Mouse (Mus musculus) lung, embryonic 15.5 days (tissue): ENCODE results near the gene Gsg1. TPM values are rescaled to one million over a fixed set of nuclear protein-coding genes. Genes with fewer than 3 reads are reported as not detected.

ENCODE experiments used
- ATAC-seq: fragments of 200-750 bp; cut with Nextera tagmentation; 2 replicates; pipeline ENCODE4 v1.8.0; 2017; ENCODE audit warnings: moderate number of reproducible peaks, borderline replicate concordance; ENCODE audit not compliant: low FRiP score, low TSS enrichment; ENCODE audit errors: extremely low read depth
- H3K27ac ChIP-seq: fragments of 300-500 bp; sonication (generic); 2 replicates; pipeline ENCODE4 v1.5.1; 2015; ENCODE audit warnings: moderate library complexity, mild to moderate bottlenecking, inconsistent platforms
- H3K27me3 ChIP-seq: fragments of 300-500 bp; sonication (generic); 2 replicates; pipeline ENCODE4 v1.6.1; 2015; ENCODE audit warnings: inconsistent platforms
- H3K36me3 ChIP-seq: fragments of 300-500 bp; sonication (generic); 2 replicates; pipeline ENCODE4 v1.6.1; 2015; ENCODE audit warnings: inconsistent platforms
- H3K4me1 ChIP-seq: fragments of 300-500 bp; sonication (generic); 2 replicates; pipeline ENCODE4 v1.6.1; 2015; ENCODE audit warnings: inconsistent platforms
- H3K4me2 ChIP-seq: fragments of 300-500 bp; sonication (generic); 2 replicates; pipeline ENCODE4 v1.6.1; 2015; ENCODE audit warnings: inconsistent platforms, mild to moderate bottlenecking, moderate library complexity
- H3K4me3 ChIP-seq: fragments of 300-500 bp; sonication (generic); 2 replicates; pipeline ENCODE4 v1.5.1; 2015; ENCODE audit warnings: mild to moderate bottlenecking, inconsistent platforms
- H3K9ac ChIP-seq: fragments of 300-500 bp; sonication (generic); 2 replicates; pipeline ENCODE4 v1.6.1; 2015; ENCODE audit warnings: inconsistent platforms
- H3K9me3 ChIP-seq: fragments of 300-500 bp; sonication (generic); 2 replicates; pipeline ENCODE4 v1.6.1; 2016; ENCODE audit warnings: inconsistent platforms
- WGBS: fragments of 180-500 bp; shearing (Covaris S2); methylation state at CpG from one replicate; pipeline ENCODE4 v1.1.7; 2015; 5-methylcytosine and 5-hydroxymethylcytosine counted together
- polyA plus RNA-seq: library from polyadenylated mRNA; unstranded; fragments of >200 nt; fragmentation: Nextera tagmentation; extraction: Ambion mirVana; gene quantifications from 2 replicates; pipeline ENCODE4 v1.2.1, GENCODE M21; 2015

Gsg1 gene
- polyA plus RNA-seq, 1 experiment from 2014 or later: 6.9 TPM

DNA sequence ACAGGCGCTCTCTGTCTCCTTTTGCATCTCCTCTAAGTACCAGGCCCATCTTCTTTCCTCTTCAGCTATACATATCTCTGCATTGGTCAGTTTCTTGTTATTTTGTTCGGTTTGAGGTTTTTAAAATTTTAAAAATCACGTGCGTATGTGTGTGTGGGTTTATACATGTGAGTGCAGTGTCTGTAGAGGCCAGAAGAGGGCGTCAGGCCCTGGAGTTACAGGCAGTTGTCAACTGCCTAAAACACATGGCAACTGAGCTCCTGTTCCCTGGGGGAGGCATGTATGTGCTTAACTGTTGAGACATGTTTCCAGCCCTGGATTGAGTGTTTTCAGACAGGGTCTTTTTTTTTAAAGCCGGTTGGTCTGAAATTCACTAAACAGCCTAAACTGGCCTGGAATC is 51.5 kb downstream of the Gsg1 start:
- Histone ChIP-seq H3K27me3 (no peaks in the 10 kb centered on the region), H3K4me3 (no peak overlapping the region), H3K36me3 (no peaks in the 10 kb centered on the region), H3K27ac (no peak overlapping the region), H3K4me1 (peaks cover 16% of the 10 kb centered on the region), H3K4me2 (no peak overlapping the region), H3K9ac (no peak overlapping the region), H3K9me3 (no peaks in the 10 kb centered on the region)
- WGBS: 90% methylated on average over 6 of the region's 6 CpGs
- no peak for ATAC-seq

DNA sequence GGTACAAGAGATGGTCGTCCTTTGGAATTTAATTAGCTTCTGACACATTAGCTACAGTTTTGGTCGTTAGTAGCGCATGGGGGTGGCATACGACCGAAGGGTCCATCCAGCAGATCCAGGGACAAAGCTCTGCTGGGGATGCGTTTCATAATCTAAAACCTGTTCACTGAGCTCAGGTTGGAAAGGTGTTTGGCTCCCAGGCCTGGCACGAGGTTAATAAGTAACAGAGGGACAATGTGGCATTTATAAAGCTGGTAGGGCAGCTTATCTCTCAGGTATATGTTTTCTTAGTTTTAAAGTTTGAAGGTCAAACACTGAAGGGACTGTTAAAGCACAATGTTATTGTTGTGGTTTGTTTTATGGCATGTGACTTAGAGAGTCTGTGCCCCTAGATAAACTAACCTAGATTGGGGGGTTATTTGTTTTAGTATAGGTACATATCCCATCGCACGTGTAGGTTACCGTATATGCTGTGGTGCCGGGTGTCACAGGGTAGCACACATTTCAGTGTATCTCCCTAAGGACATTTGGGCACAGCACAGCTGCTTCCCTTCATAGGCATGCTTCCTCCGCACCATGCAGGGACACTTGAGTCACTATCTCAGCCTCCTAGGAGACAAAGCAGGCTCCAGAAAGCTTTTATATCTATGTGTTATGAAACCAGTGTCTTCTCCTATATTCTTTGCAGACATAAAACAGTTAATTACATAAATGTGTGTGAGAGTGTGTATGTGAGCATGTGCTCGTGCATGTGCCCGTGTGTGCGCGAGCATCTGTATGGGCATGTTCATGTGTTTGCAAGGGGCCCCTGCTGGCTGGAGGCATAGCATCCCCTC is 53.8 kb downstream of the Gsg1 start:
- no peak for ATAC-seq
- peak overlapping the region; percentile 22; the same call in 1 of the 2 replicates for H3K4me2 ChIP-seq

DNA sequence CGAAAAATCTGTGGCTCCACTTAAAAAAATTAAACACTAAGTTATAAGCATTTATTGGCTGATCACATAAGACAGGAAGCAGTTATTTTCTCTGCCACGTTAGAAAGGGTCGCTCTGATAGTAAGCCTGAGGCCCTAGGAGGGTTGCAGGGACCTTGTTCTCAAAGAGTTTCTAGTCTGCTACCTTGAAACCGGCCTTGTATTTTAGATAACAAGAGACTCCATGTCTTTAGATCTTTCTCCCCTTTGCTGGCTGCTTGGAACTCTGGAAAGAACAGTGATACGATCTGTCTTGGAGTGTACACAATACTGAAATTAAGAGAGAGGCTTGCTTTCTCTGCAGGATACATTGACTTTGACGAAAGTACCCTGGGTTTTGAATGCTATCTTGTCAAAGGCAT is 55.4 kb downstream of the Gsg1 start:
- Histone ChIP-seq H3K4me3 (peak overlapping the region; percentile 89), H3K4me2 (peak overlapping the region; percentile 81), H3K9me3 (no peaks in the 10 kb centered on the region), H3K4me1 (peaks cover 18% of the 10 kb centered on the region), H3K27me3 (no peaks in the 10 kb centered on the region), H3K27ac (no peak overlapping the region), H3K9ac (no peak overlapping the region), H3K36me3 (no peaks in the 10 kb centered on the region)
- 38% methylated on average over 6 of the region's 6 CpGs for WGBS
- ATAC-seq: no peak

More for the DNA sequence above, 53.8 kb downstream of the Gsg1 start:
- H3K4me1 ChIP-seq: peaks cover 18% of the 10 kb centered on the region
- no peak overlapping the region for H3K9ac ChIP-seq
- no peaks in the 10 kb centered on the region for H3K27me3 ChIP-seq
- H3K36me3 ChIP-seq: no peaks in the 10 kb centered on the region
- no peaks in the 10 kb centered on the region for H3K9me3 ChIP-seq
- H3K4me3 ChIP-seq: no peak overlapping the region
- 57% methylated on average over 16 of the region's 16 CpGs for WGBS
- peak overlapping the region; percentile 21; the same call in 1 of the 2 replicates for H3K27ac ChIP-seq

DNA sequence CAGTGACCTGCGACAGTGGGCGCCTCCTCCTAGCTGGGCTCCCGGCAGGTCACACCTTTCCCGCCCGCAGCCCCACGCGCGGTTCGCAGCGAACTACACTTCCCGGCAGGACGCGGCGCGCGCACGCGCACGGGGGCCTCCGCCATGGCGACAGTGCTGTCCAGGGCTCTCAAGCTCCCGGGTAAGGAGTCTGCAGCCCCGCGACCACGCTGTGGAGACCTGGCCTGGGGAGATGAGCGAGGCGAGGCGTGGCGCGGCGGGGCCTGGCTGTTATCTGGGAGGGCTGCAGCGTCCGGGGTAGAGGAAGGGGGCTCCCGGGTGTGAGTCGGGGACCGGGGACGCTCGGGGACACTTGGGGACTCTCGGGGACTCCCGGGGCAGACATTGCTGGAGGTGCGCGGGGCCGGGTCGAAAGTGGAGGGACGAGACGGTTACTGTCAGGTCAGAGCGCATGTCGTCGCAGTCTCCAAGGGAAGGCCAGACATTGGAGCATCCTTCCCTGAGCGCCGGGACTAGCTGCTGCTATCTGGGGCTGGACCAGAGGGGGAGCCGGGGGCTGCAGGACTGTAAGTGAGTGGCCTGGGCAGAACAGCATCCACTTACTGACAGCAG is 56.1 kb downstream of the Gsg1 start, which contains the start of the genes Fam234b and Hebp1:
Gene Fam234b, plus strand, starts transcription at position 57 of the 612 bp plus-strand sequence.
Gene Hebp1, minus strand, starts transcription at position 102 of the 612 bp plus-strand sequence.
- Histone ChIP-seq H3K4me1 (peaks cover 18% of the 10 kb centered on the region), H3K4me3 (peak within 1 kb of the TSS; percentile 89), H3K27me3 (no peaks in the 10 kb centered on the region), H3K36me3 (no peaks in the 10 kb centered on the region), H3K27ac (peak within 1 kb of the TSS; percentile 66), H3K4me2 (peak within 1 kb of the TSS; percentile 81), H3K9me3 (no peaks in the 10 kb centered on the region), H3K9ac (peak within 1 kb of the TSS; percentile 75)
- ATAC-seq: peak; percentile 89
- under 1% methylated on average over 52 of the region's 52 CpGs for WGBS

DNA sequence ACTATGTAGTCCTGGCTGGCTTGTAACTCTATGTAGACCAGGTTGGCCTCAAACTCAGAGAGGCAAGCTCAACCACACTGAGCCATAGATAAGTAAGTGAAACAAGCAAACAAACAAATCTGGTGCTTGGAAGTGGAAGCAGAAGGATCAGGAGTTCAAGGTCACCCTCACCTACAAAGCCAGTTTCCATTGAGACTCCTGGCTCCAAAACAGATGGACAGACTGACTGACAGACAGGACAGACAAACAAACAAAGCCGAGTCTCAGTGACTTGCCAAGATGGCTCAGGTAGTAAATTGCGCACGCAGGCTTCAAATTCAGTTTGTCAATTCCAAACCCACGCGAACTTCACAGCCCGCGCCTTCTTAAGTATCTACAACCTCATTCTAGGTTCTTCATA is 56.7 kb downstream of the Gsg1 start:
- Histone ChIP-seq H3K4me1 (peaks cover 18% of the 10 kb centered on the region), H3K27me3 (no peaks in the 10 kb centered on the region), H3K9ac (peak overlapping the region; percentile 75), H3K4me2 (peak overlapping the region; percentile 81), H3K9me3 (no peaks in the 10 kb centered on the region), H3K36me3 (no peaks in the 10 kb centered on the region), H3K4me3 (peak overlapping the region; percentile 89), H3K27ac (no peak overlapping the region)
- ATAC-seq: no peak
- WGBS: 4% methylated on average over 7 of the region's 7 CpGs

DNA sequence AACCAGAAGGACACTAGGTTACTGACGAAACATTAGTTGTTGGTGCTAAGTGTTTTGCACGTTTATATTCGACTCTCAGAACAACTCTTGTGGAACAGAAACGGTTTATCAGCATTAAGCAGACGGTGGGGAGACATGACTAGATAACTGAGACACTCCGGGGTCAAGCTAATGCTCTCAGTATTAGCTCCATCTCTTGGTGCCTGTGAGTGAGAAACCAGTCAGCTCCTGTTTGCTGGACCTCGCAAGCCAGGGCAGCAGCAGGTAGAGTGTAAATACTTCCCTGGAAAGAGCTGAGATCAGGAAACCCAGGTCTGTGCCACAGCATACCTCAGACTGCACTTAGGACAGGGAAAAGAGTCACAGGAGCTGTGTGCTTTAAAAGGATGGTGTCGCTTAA is 57.4 kb downstream of the Gsg1 start:
- Histone ChIP-seq H3K4me2 (no peak overlapping the region), H3K9ac (no peak overlapping the region), H3K27me3 (no peaks in the 10 kb centered on the region), H3K4me1 (peaks cover 18% of the 10 kb centered on the region), H3K27ac (no peak overlapping the region), H3K36me3 (no peaks in the 10 kb centered on the region), H3K9me3 (no peaks in the 10 kb centered on the region), H3K4me3 (no peak overlapping the region)
- WGBS: 43% methylated on average over 8 of the region's 8 CpGs
- ATAC-seq: no peak

DNA sequence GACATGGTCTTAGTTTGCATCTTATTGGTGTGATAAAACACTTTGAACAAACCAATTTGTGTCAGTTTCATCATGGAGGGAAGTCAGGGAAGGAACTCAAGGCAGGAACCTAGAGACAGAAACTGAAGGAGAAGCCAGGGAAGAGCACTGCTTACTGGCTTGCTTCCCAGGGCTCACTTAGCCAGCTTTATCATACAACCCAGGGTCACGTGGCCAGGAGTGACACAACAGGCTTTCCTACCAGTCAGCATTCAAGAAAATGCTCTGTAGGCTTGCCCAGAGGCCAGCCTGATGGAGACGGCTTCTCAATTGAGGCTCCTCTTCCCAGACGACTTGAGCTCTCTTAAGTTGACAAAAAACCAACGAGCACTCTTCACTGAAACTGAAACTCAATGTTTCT is 59.2 kb downstream of the Gsg1 start:
- H3K27me3 ChIP-seq: no peaks in the 10 kb centered on the region
- ATAC-seq: no peak
- H3K4me1 ChIP-seq: peaks cover 10% of the 10 kb centered on the region
- H3K27ac ChIP-seq: no peak overlapping the region
- no peak overlapping the region for H3K9ac ChIP-seq
- H3K9me3 ChIP-seq: no peaks in the 10 kb centered on the region
- H3K4me2 ChIP-seq: no peak overlapping the region
- no peak overlapping the region for H3K4me3 ChIP-seq
- WGBS: 57% methylated on average over 4 of the region's 4 CpGs
- no peaks in the 10 kb centered on the region for H3K36me3 ChIP-seq

DNA sequence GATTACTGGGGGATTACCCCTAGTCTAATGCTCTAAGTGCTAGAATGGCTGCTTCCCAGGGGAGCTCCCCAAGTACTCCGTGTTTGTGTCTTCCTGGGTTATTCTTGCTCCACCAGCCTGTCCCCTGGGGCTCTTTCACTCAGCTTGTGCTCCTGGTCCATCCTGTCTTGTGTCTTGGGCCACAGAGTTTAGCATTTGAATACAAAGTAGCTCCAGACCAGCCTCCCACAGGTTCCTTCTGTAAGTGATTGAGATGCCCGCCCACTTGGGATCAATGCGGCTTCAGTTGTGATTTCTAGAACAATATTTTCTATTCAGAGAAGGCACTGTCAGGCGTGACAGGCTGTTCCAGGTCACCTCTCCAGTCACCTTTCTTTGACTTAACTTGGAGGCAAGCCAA is 60.4 kb downstream of the Gsg1 start:
- Histone ChIP-seq H3K4me2 (no peak overlapping the region), H3K9ac (no peak overlapping the region), H3K9me3 (no peaks in the 10 kb centered on the region), H3K4me1 (peaks cover 7% of the 10 kb centered on the region), H3K36me3 (no peaks in the 10 kb centered on the region), H3K27ac (no peak overlapping the region), H3K4me3 (no peak overlapping the region), H3K27me3 (no peaks in the 10 kb centered on the region)
- 56% methylated on average over 4 of the region's 4 CpGs for WGBS
- ATAC-seq: no peak

DNA sequence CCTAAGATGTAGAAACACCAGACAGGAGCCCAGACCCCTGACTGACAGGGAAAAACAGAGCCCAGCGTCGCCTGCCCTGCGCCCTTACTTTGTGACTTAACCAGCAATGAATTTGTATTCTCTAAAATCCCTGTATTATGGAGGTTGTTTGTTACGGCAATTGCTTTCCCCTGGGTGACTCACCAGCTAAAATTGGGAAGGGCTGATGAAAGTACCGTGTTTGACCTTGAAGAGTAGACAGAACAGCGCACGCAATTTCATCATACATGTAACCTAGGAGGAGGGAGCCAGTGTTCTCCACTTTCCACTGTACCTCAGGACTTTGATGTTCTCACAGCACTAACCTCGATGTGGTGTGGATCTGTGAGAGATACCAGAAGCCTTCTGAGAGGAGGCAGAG is 61.2 kb downstream of the Gsg1 start:
- H3K27ac ChIP-seq: no peak overlapping the region
- H3K9ac ChIP-seq: no peak overlapping the region
- H3K36me3 ChIP-seq: no peaks in the 10 kb centered on the region
- no peaks in the 10 kb centered on the region for H3K9me3 ChIP-seq
- H3K27me3 ChIP-seq: no peaks in the 10 kb centered on the region
- no peak for ATAC-seq
- 80% methylated on average over 8 of the region's 8 CpGs for WGBS
- no peak overlapping the region for H3K4me2 ChIP-seq
- H3K4me1 ChIP-seq: peaks cover 3% of the 10 kb centered on the region; the same call in 1 of the 2 replicates
- no peak overlapping the region for H3K4me3 ChIP-seq

DNA sequence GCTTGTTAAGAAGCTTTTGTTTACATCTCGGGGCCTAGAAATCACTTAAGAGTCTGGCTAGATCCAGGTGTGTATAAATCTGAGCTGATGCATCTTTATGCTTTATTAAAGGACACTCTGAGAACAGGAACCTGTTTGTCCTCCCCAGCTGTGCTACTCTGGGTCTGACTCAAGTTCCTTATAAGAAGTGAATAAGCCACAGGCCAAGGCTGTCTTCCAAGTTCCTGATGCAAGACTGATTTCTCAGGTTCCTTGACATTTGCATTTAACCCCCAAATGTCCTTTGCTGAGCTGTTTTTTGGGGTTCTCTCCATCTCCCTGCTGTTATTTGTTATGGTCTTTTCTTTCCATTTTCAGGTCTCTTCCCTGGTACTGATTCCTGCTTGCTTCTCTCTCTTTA is 62.2 kb downstream of the Gsg1 start:
- no peak for ATAC-seq
- WGBS: 84% methylated on average over 1 of the region's 1 CpGs
- H3K4me3 ChIP-seq: no peak overlapping the region
- H3K36me3 ChIP-seq: no peaks in the 10 kb centered on the region
- no peaks in the 10 kb centered on the region for H3K4me1 ChIP-seq
- no peak overlapping the region for H3K9ac ChIP-seq
- no peak overlapping the region for H3K27ac ChIP-seq
- H3K4me2 ChIP-seq: no peak overlapping the region
- H3K9me3 ChIP-seq: no peaks in the 10 kb centered on the region
- no peaks in the 10 kb centered on the region for H3K27me3 ChIP-seq

DNA sequence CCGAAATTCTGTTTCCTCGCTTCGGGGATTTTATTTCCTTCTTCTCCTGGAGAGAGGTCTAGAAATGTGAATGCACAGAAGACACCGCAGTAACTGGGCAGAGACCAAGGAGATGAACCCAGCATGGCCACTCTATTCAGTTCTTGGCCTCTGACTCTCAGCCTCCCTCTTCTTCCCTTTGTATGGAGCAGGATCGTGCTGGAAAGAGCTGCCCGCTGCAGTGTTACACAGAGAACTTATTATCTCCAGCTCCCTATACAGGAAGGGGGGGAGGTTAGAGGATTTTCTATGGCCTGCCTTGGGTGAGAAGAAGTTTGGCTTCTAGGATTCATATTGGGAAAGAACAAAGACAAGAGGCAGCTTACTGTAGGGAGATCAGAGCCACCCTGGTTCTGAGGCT is 64.0 kb downstream of the Gsg1 start:
- no peak for ATAC-seq
- no peaks in the 10 kb centered on the region for H3K27me3 ChIP-seq
- no peak overlapping the region for H3K4me3 ChIP-seq
- no peaks in the 10 kb centered on the region for H3K36me3 ChIP-seq
- 65% methylated on average over 6 of the region's 6 CpGs for WGBS
- no peak overlapping the region for H3K9ac ChIP-seq
- H3K4me2 ChIP-seq: no peak overlapping the region
- no peaks in the 10 kb centered on the region for H3K4me1 ChIP-seq
- no peak overlapping the region for H3K27ac ChIP-seq
- no peaks in the 10 kb centered on the region for H3K9me3 ChIP-seq

DNA sequence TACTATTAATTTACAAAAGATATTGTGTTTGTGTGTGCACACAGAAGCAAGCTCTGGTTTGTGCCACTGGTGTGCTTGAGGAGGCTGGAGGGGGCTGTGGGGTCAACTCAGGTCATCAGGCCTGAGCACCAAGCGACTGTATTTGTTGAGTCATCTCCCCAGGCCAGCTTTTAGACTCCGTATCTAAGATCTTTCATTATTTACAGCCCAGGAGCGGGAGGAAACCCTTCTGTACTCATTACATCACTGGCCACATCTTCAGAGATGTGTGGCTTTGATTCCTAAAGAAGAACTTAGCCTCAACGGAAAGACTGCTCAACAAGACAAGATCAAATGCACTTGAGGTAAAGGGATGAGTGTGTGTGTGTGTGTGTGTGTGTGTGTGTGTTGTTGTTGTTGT is 65.5 kb downstream of the Gsg1 start:
- Histone ChIP-seq H3K4me3 (no peak overlapping the region), H3K4me2 (no peak overlapping the region), H3K9me3 (no peaks in the 10 kb centered on the region), H3K36me3 (no peaks in the 10 kb centered on the region), H3K27me3 (no peaks in the 10 kb centered on the region), H3K9ac (no peak overlapping the region), H3K27ac (no peak overlapping the region), H3K4me1 (no peaks in the 10 kb centered on the region)
- ATAC-seq: no peak
- WGBS: 53% methylated on average over 4 of the region's 4 CpGs
